Mouse (Mus musculus) erythroblast, embryonic 14.5 days (primary cell): ENCODE data around the gene Gemin4.

Experiments used
- GATA1 ChIP-seq: IDR thresholded peaks from 2 replicates; pipeline ENCODE4 v1.6.1; 2012; ENCODE audit warnings: low read length, inconsistent platforms, mixed read lengths
- TAL1 ChIP-seq: IDR thresholded peaks from 3 replicates; pipeline ENCODE4 v1.6.1; 2012; ENCODE audit warnings: low read length, inconsistent platforms, mixed read lengths

DNA sequence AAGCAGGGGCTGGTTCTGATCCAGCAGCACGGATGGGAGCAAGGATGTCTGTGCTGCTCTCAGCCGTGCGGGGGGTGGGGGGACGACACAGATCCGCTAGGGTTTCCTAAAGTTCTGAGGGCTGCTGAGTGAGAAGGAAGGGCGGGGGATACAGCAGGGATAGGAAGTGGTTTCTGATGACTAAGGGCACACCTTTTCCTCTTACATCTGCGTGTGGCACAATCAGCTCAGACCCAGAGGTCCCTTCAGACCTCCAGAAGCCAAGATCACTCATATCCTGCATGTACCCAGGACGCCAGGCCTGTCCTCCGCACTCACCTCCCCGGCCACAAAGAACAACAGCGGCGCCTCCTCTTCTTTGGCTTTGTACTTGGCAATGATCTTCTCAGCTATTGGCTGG lies 43.8 kb upstream of the Gemin4 start:
- no peak for TF ChIP-seq TAL1
- no peak for TF ChIP-seq GATA1
